Mouse (Mus musculus) liver, embryonic 15.5 days (tissue): Measurements from ENCODE around the gene Ctss. TPM values are rescaled to one million over a fixed set of nuclear protein-coding genes. Genes with fewer than 3 reads are reported as not detected.

Experiments
- ATAC-seq: fragments of 200-750 bp; cut with Nextera tagmentation; 2 replicates; pipeline ENCODE4 v1.8.0; 2017; ENCODE audit warnings: moderate number of reproducible peaks, mild to moderate bottlenecking, moderate library complexity; ENCODE audit not compliant: insufficient read depth
- H3K27ac ChIP-seq: fragments of 300-500 bp; sonication (generic); replicated peaks from 2 replicates; pipeline ENCODE4 v1.5.1; 2015; ENCODE audit warnings: mild to moderate bottlenecking, inconsistent platforms
- H3K27me3 ChIP-seq: fragments of 300-500 bp; sonication (generic); 2 replicates; pipeline ENCODE4 v1.6.1; 2015; ENCODE audit warnings: mild to moderate bottlenecking, inconsistent platforms
- H3K36me3 ChIP-seq: fragments of 300-500 bp; sonication (generic); replicated peaks from 2 replicates; pipeline ENCODE4 v1.6.1; 2015; ENCODE audit warnings: moderate library complexity, mild to moderate bottlenecking, inconsistent platforms
- H3K4me1 ChIP-seq: fragments of 300-500 bp; sonication (generic); replicated peaks from 2 replicates; pipeline ENCODE4 v1.6.1; 2015; ENCODE audit warnings: inconsistent platforms
- H3K4me2 ChIP-seq: fragments of 300-500 bp; sonication (generic); 2 replicates; pipeline ENCODE4 v1.6.1; 2015; ENCODE audit warnings: moderate library complexity, mild to moderate bottlenecking, inconsistent platforms
- H3K4me3 ChIP-seq: fragments of 300-500 bp; sonication (generic); replicated peaks from 2 replicates; pipeline ENCODE4 v1.5.1; 2015; ENCODE audit warnings: mild to moderate bottlenecking, inconsistent platforms
- H3K9ac ChIP-seq: fragments of 300-500 bp; sonication (generic); 2 replicates; pipeline ENCODE4 v1.6.1; 2015; ENCODE audit warnings: moderate library complexity, mild to moderate bottlenecking, inconsistent platforms
- H3K9me3 ChIP-seq: fragments of 300-500 bp; sonication (generic); replicated peaks from 2 replicates; pipeline ENCODE4 v1.6.1; 2016; ENCODE audit warnings: inconsistent platforms
- WGBS: fragments of 180-500 bp; shearing (Covaris S2); methylation state at CpG from one replicate; pipeline ENCODE4 v1.1.7; 2015; ENCODE audit warnings: mixed read lengths; ENCODE audit not compliant: insufficient replicate concordance; 5-methylcytosine and 5-hydroxymethylcytosine counted together
- polyA plus RNA-seq: library from polyadenylated mRNA; unstranded; fragments of >200 nt; fragmentation: Nextera tagmentation; extraction: Ambion mirVana; gene quantifications from 2 replicates; pipeline ENCODE4 v1.2.1, GENCODE M21; 2015

Gene Ctss
- polyA plus RNA-seq, 1 experiment from 2014 or later: 34.9 TPM

GRCm38 (mm10) chr3:95561826-95562225 lies 35.2 kb downstream of the Ctss start:
- no peak for ATAC-seq
- H3K9me3 ChIP-seq: no peaks in the 10 kb centered on the region
- no peak overlapping the region for H3K9ac ChIP-seq
- 66% methylated on average over 2 of the region's 2 CpGs for whole genome bisulfite sequencing
- no peak overlapping the region for H3K4me3 ChIP-seq
- no peaks in the 10 kb centered on the region for H3K36me3 ChIP-seq
- H3K27ac ChIP-seq: no peak overlapping the region
- no peaks in the 10 kb centered on the region for H3K27me3 ChIP-seq
- no peak overlapping the region for H3K4me2 ChIP-seq
- no peaks in the 10 kb centered on the region for H3K4me1 ChIP-seq

GRCm38 (mm10) chr3:95569585-95569984 lies 43.0 kb downstream of the Ctss start:
- Histone ChIP-seq H3K9me3 (no peaks in the 10 kb centered on the region), H3K27ac (no peak overlapping the region), H3K36me3 (no peaks in the 10 kb centered on the region), H3K4me3 (no peak overlapping the region), H3K4me1 (no peaks in the 10 kb centered on the region), H3K9ac (no peak overlapping the region), H3K4me2 (no peak overlapping the region), H3K27me3 (no peaks in the 10 kb centered on the region; the same call in 1 of the 2 replicates)
- 85% methylated on average over 3 of the region's 3 CpGs for WGBS
- no peak for ATAC-seq

- Histone ChIP-seq H3K4me3 (peak overlapping the region; percentile 78), H3K9me3 (no peaks in the 10 kb centered on the region), H3K27ac (peak overlapping the region; percentile 94), H3K4me2 (peak overlapping the region; percentile 71), H3K9ac (peak overlapping the region; percentile 49), H3K27me3 (no peaks in the 10 kb centered on the region; the same call in 1 of the 2 replicates), H3K36me3 (peaks cover 19% of the 10 kb centered on the region), H3K4me1 (peaks cover 21% of the 10 kb centered on the region)
- 45% methylated on average over 8 of the region's 8 CpGs for WGBS
- ATAC-seq: peak; percentile 23
Measured at GRCm38 (mm10) chr3:95587754-95588603, 61.4 kb downstream of the Ctss start.

GRCm38 (mm10) chr3:95588604-95589086 lies 62.1 kb downstream of the Ctss start, which contains the start of gene Golph3l:
Golph3l (plus strand) TSS chr3:95588934.
- Histone ChIP-seq H3K9ac (peak within 1 kb of the TSS; percentile 74), H3K36me3 (peaks cover 26% of the 10 kb centered on the region), H3K27me3 (no peaks in the 10 kb centered on the region; the same call in 1 of the 2 replicates), H3K4me3 (peak within 1 kb of the TSS; percentile 78), H3K9me3 (no peaks in the 10 kb centered on the region), H3K27ac (peak within 1 kb of the TSS; percentile 94), H3K4me1 (peaks cover 21% of the 10 kb centered on the region), H3K4me2 (peak within 1 kb of the TSS; percentile 71)
- WGBS: under 1% methylated on average over 12 of the region's 12 CpGs
- ATAC-seq: peak; percentile 100

- Histone ChIP-seq H3K9ac (no peak overlapping the region), H3K9me3 (no peaks in the 10 kb centered on the region), H3K36me3 (peaks cover 60% of the 10 kb centered on the region), H3K27ac (no peak overlapping the region), H3K4me2 (no peak overlapping the region), H3K27me3 (no peaks in the 10 kb centered on the region), H3K4me3 (no peak overlapping the region), H3K4me1 (0 out of 2 replicates have a peak, but pooled peaks cover 3% of the 10 kb centered on the region)
- no peak for ATAC-seq
Measured at GRCm38 (mm10) chr3:95598734-95599133, 72.1 kb downstream of the Ctss start.

GRCm38 (mm10) chr3:95601287-95601686 lies 74.7 kb downstream of the Ctss start:
- no peak for ATAC-seq
- Histone ChIP-seq H3K9ac (no peak overlapping the region), H3K27ac (no peak overlapping the region; the same call in 1 of the 2 replicates), H3K27me3 (no peaks in the 10 kb centered on the region), H3K36me3 (peaks cover 59% of the 10 kb centered on the region), H3K4me3 (no peak overlapping the region), H3K9me3 (no peaks in the 10 kb centered on the region), H3K4me2 (no peak overlapping the region), H3K4me1 (0 out of 2 replicates have a peak, but pooled peaks cover 3% of the 10 kb centered on the region)
- 89% methylated on average over 3 of the region's 3 CpGs for WGBS

Other genes with a start within 250 kb of the Ctss start
- gene Mindy1, start 245.4 kb upstream of the Ctss start, polyA plus RNA-seq: 18.8 and 20.9 TPM in 2 replicates
- gene Prune1, start 244.7 kb upstream of the Ctss start, polyA plus RNA-seq: 9.0 and 9.5 TPM in 2 replicates
- 2.1 and 2.8 TPM in 2 replicates for gene Anxa9, start 219.6 kb upstream of the Ctss start, polyA plus RNA-seq
- 110 and 114 TPM in 2 replicates for gene Cers2, start 212.0 kb upstream of the Ctss start, polyA plus RNA-seq
- 12.0 and 12.9 TPM in 2 replicates for gene Setdb1, start 169.6 kb upstream of the Ctss start, polyA plus RNA-seq
- not detected in 2 replicates for gene 4930558C23Rik, start 123.9 kb upstream of the Ctss start, polyA plus RNA-seq
- gene Arnt, start 92.4 kb upstream of the Ctss start, polyA plus RNA-seq: 15.4 and 16.4 TPM in 2 replicates
- gene Ctsk, start 27.5 kb upstream of the Ctss start, polyA plus RNA-seq: 1.3 and 1.8 TPM in 2 replicates
- gene Hormad1, start 32.9 kb downstream of the Ctss start, polyA plus RNA-seq: not detected in 2 replicates
- gene Golph3l, start 62.1 kb downstream of the Ctss start, polyA plus RNA-seq: 28.9 and 31.2 TPM in 2 replicates
- gene Ensa, start 98.2 kb downstream of the Ctss start, polyA plus RNA-seq: 32.7 and 35.9 TPM in 2 replicates
- gene Mcl1, start 132.0 kb downstream of the Ctss start, polyA plus RNA-seq: 34.8 and 39.0 TPM in 2 replicates
- 0.79 and 1.0 TPM in 2 replicates for gene Adamtsl4, start 161.1 kb downstream of the Ctss start, polyA plus RNA-seq
- 17.4 and 18.2 TPM in 2 replicates for gene Ecm1, start 212.8 kb downstream of the Ctss start, polyA plus RNA-seq
- 33.8 and 38.0 TPM in 2 replicates for gene Tars2, start 233.4 kb downstream of the Ctss start, polyA plus RNA-seq